Mouse (Mus musculus): Measurements from ENCODE around the gene Lipi.

DNA sequence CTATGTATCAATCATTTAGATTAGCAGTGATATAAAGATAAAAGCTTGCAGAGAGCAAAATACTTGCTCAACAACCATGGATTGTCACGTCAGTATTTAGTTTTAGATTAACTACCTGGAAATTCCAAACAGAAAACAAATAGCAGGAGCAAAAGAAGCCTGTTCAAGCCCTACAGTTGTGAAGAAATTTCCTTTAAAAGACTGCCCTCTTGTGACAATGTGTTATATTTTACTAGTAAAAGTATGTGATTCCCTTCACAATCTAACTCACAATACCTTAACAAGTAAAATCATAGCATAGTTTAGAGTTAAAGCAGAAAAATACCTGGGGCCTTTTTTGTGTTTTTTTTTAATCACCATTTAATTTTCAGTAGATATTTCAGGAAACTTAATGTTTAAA is 54.2 kb downstream of the Lipi start:
- no peak for TF ChIP-seq CTCF (IDR thresholded peaks at IDR 0.05; ENCODE audit: insufficient read depth, low read length)
- no peak for TF ChIP-seq POLR2A (IDR thresholded peaks at IDR 0.05; ENCODE audit: borderline replicate concordance, extremely low read depth, low read depth, low read length)

Data from lung, adult 2 months (tissue).